Mouse (Mus musculus): ENCODE results near the gene Ap2a1.
"Not testable (repeated sequence)": the region's sequence is repeated elsewhere in the genome, so short reads cannot be mapped to it uniquely, and the experiment has no call there.

Ap2a1 gene

GRCm38 (mm10) chr7:44896499-44896898, 32.8 kb downstream of the Ap2a1 start:
- no peak for ATAC-seq (ENCODE audit: insufficient number of reproducible peaks, low FRiP score, low TSS enrichment)

DNA sequence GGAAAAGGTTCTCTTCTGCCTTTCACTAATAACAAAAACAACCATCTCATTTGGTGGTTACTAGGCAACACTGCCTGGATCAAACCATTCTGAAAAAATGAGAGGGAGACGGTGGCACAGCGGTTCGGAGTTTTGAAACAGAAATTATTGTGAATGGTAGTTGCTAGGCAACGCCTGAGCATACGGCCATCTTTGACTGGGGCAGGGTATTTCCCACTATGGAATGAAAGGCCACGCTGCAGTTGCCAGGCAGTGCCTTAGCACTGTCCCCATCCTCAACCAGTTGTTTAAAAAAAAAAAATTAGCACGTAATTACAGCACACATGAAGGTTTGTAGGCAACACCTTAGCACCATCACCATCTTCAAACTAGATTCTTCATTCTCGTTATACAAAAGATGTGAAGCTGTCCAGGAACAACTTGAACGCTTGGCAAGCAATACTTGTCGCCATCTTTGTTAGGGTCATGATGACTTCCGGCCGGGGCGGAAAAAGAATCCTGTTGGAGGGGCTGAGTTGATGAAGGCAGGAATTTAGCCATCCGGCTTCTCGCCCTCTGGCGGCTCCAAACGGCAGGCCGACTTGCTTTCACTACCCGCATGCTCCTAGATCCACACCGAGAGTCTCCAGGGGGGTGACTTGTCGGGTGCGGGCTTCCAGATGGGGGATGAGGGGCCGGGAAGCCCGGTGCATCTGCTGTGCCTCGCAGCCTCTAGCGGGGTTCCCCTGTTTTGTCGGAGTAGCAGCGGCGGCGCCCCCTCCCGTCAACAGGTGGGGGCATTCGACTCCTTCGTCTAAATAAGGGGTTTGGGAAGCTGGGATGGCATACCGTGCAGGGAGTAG, 33.5 kb downstream of the Ap2a1 start, which contains the start of gene Fuz:
TSS of gene Fuz (plus strand) at position 487 of the 842 bp plus-strand sequence.
- ATAC-seq (ENCODE audit: insufficient number of reproducible peaks, low FRiP score, low TSS enrichment) = peak; percentile 53; the same call in 1 of the 2 replicates

- ATAC-seq (ENCODE audit: insufficient number of reproducible peaks, low FRiP score, low TSS enrichment) = no peak
Observed at GRCm38 (mm10) chr7:44895206-44895592, 34.1 kb downstream of the Ap2a1 start.

DNA sequence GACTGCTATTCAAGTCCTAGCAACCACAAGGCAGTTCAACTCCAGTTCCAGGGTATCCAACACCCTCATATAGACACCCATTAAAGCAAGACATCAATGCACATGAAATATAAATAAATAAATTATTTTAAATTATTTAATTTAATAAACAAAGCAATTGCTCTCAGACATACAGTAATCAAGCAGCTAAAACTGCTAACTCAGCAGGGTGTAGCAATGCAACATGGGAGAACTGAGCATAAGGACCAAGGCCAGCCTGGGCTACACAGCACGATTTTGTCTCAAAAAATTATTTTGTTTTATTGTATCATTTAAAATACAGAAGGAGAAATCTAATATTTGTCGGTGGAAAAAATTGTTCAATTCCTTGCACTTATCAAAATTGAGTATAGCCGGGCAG, 35.1 kb downstream of the Ap2a1 start:
- ATAC-seq (ENCODE audit: insufficient number of reproducible peaks, low FRiP score, low TSS enrichment) = no peak

DNA sequence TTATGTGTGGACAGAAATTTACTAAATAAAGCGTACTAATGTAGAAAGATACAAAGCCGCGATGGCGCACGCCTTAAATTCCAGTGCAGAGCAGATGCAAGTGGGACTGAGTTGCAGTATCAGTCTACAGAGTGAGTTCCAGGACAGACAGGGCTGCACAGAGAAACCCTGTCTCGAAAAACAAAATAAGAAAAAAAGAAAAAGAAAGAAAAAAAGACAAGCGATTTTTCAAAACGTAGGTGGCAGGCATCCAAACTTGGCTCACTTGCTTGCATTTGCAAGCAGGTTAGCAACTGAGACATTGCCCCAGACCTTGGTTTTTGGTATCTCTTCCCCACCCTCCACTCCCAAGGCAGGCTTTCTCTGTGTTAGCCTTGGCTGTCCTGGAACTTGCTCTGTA, 36.1 kb downstream of the Ap2a1 start:
- ATAC-seq (ENCODE audit: insufficient number of reproducible peaks, low FRiP score, low TSS enrichment) = no peak

DNA sequence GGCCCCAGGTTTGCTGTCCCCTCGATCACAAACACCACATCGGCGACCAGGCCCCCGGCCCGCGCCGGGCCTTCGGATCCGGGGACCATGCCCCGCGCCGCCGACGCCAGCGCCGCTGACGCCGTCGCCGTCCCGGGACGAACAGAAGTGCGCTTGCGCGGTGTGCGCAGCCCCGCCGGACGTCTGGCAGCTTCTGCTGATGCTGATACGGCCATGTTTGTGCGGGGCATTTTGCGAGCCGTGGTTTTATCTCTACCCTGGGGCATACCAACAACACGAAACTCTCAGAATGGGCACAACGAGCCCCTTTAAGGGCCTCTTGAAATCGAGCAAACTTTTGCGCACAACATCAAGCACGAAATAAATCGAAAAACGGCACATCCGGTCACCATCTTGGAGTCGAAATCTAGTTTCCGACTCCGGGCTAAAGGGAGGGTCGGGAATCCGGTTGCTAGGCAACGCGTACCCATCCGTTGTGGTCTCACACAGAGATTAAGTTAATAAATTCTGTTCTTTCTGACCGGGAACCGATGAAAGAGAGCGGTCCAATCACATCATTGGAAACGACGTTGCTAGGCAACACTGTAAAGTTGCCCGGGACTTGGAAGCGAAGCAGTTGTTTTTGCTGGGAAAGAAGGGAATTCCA, 36.9 kb downstream of the Ap2a1 start, which contains the start of gene Med25:
TSS of gene Med25 (minus strand) at position 437 of the 646 bp plus-strand sequence.
- ATAC-seq (ENCODE audit: insufficient number of reproducible peaks, low FRiP score, low TSS enrichment) = peak; percentile 57; the same call in 1 of the 2 replicates

DNA sequence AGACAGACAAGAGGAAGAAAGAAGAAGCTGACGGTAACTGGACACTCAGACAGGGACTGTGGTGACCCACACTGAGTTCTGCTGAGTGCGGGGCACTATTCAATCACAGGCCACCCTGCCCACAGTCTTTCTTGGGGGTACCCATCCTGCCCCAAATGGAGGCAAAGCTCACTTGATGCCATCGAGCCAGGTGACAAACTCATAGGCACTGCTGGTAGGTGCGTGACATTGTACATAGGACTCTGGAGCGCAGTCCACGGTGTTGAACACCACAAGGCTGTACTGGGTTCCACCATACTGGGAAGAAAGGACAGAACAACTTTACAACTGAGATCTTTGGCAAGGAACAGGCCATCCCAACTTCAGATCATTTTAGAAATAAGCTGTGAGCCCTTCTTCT, 37.7 kb downstream of the Ap2a1 start:
- no peak for ATAC-seq (ENCODE audit: insufficient number of reproducible peaks, low FRiP score, low TSS enrichment)

- ATAC-seq (ENCODE audit: insufficient number of reproducible peaks, low FRiP score, low TSS enrichment) = no peak
Observed at GRCm38 (mm10) chr7:44890737-44891136, 38.6 kb downstream of the Ap2a1 start.

- no peak for ATAC-seq (ENCODE audit: insufficient number of reproducible peaks, low FRiP score, low TSS enrichment)
Observed at GRCm38 (mm10) chr7:44890180-44890579, 39.1 kb downstream of the Ap2a1 start.

DNA sequence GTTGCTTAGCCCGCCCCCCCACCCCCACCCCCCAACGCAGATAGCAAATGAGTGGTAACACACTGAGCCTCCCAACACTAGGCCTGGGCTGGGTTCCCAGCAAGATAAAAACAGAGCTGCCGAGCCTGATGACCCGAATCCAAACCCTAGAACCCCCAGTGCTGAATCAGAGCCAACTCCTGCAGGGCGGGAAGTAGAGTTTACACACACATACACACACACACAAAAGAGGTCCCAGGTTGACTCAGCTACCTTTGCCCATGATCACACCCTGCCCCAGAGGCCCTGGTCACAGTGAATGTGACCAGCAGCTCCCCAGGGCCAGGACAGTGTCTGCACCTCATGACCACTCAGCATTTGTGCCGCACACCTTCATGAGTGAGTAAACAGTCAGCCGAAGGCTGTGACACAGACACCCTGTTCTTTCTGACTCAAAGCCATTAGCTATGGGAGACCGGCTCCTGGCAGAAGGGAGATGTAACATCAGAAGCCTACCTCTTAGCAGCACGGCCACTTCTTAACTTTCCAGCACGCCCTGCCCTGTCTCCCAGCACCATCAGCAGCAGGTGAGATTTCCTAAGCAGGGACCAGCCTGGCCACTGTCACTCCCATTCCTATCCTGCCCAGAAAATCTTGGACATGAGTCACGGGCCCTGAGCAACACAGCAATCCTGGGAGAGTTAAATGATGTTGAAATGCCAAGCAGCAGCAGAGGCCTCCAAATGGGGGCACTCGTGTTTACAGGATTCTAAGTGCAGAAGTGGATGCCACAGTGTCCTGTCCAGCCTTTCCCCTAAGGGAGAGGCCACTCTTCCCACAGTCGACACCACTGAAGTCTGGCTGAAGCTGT, 40.8 kb downstream of the Ap2a1 start:
- no peak for ATAC-seq (ENCODE audit: insufficient number of reproducible peaks, low FRiP score, low TSS enrichment)

GRCm38 (mm10) chr7:44886964-44887363, 42.3 kb downstream of the Ap2a1 start:
- no peak for ATAC-seq (ENCODE audit: insufficient number of reproducible peaks, low FRiP score, low TSS enrichment)

GRCm38 (mm10) chr7:44884637-44885036, 44.7 kb downstream of the Ap2a1 start:
- no peak for ATAC-seq (ENCODE audit: insufficient number of reproducible peaks, low FRiP score, low TSS enrichment)

DNA sequence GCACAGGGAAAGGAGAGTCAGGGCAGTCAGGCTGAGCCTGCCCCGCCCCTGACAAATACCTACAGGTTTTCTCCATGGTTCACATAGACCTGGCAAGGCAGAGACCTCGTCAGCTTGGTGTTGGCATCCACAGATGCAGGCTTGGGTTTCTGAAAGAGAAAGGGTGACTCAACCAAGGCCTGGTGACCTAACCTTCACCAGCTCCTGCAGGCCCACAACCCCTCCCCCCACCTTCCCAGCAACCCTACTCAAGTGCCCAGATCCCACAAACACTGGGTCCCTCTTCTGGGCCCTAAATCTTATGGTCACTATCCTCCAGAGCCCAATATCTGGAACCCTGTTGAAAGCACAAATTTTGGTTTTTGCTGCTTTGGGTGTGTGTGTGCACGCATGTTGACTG, 46.3 kb downstream of the Ap2a1 start:
- no peak for ATAC-seq (ENCODE audit: insufficient number of reproducible peaks, low FRiP score, low TSS enrichment)

DNA sequence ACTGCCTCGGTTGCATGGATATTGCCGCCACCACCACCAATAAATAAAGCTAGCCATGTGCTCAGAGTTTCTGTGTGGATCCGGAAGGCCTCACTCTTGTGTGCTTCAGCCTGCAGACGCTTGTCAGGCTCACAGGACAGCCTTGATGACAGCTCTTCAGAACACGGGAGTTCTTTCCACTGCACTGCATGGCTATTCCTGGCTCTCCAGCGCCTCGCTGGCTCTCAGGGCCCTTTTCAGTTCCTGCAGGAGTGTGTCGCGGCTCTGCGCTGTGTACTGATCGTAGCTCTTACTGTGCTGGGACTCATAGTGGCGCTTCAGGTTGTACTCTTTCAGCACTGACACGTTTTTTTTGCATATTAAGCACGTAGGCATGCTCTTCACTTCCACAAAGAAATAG, 51.5 kb downstream of the Ap2a1 start:
- no peak for ATAC-seq (ENCODE audit: insufficient number of reproducible peaks, low FRiP score, low TSS enrichment)

DNA sequence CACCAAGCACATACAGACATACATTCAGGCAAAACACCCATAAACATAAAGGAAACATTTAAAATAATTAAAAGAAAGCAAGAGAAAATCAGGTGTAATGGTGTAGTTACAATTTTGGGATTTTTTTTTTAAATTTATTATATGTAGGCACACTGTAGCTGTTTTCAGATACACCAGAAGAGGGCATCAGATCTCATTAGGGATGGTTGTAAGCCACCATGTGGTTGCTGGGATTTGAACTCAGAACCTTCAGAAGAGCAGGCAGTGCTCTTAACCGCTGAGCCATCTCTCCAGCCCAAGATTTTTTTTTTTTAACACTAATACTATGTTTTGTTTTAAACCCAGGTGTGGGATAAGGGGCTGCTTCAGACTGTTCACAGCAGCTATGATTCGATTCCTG, 57.5 kb downstream of the Ap2a1 start:
- not testable (repeated sequence) for ATAC-seq (ENCODE audit: insufficient number of reproducible peaks, low FRiP score, low TSS enrichment)

DNA sequence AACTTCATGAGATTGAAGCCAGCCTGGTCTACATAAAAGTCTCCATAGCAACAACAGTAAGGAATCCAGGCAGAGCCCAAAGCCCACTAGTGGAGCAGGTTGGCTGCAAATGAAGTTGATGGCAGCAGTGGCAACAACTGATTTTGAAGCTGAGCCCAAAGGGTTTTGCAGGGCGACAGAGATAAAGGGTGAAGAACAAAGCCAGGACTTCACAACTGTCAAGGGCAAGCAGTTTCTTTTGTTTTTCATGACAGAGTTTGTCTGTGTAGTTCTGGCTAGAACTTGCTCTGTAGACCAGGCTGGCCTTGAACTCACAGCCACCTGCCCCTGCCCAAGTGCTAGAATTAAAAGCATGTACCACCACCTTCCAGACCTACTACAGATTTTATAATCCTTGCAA, 58.1 kb downstream of the Ap2a1 start:
- ATAC-seq (ENCODE audit: insufficient number of reproducible peaks, low FRiP score, low TSS enrichment) = no peak

DNA sequence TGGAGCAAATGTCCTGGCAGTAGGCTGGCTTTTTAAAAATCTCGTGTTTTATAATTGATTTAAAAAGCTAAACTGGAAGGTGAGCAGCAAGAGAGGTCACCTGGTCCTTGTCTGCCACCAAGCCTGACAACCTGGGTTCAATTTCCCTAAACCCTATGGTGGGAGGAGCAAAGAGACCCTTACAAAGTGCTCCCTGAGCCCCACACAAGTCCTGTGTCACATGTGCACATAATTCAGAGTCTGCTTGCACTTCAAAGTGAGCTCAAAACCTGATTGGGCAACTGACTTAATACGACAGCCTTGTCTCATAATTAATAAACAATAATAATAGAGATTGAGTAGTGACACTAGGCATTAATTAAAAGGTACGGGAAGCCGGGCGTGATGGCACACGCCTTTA, 58.7 kb downstream of the Ap2a1 start:
- ATAC-seq (ENCODE audit: insufficient number of reproducible peaks, low FRiP score, low TSS enrichment) = no peak

DNA sequence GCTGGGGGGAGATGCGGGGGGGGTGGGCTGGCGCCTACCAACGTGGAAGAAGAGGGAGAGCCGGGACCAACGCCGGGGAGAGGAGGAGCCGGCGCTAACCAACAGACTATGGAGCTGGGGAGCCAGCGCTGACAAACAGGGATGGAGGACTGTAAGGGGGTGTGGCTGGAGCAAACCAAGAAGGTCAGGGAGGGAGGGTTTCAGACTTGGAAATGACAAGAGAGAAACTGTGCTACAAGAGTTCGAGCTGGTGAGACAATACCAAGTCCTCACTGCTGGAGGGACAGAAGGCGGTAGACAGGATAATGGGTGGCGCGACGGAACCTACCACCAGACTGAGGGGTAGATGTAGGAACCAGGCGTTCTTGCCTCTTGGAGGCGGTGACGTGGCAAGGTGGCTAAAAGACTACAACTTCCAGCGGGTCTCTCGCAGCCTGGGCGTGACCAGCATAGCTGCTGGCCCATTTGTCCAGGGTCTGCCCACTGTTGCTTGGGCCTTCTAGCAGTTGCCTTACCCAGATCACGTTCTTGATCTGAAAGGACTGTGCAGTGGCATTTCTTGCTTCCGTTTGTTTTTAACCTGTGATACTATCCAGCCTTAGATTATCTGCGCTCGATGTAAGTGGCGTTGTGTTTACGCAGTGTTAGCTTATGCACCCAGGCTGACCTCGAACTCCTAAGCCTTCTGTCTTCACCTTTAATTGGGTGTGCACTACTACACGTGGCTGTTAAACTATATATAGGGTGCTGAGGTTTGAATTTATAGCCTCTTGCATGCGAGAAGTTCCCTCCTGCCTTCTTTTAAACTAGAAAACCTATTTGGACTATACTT, 59.4 kb downstream of the Ap2a1 start, which contains the start of gene Ptov1:
TSS of gene Ptov1 (minus strand) at position 92 of the 832 bp plus-strand sequence.
- ATAC-seq (ENCODE audit: insufficient number of reproducible peaks, low FRiP score, low TSS enrichment) = peak; percentile 92

GRCm38 (mm10) chr7:44868919-44869696, 60.2 kb downstream of the Ap2a1 start:
- ATAC-seq (ENCODE audit: insufficient number of reproducible peaks, low FRiP score, low TSS enrichment) = peak; percentile 28; the same call in 1 of the 2 replicates

Data from cerebellum, adult (tissue).